Mouse (Mus musculus): Measurements from ENCODE around the gene Sec61a2. TPM values are rescaled to one million over a fixed set of nuclear protein-coding genes. Genes with fewer than 3 reads are reported as not detected.

Gene Sec61a2
- total and polyA plus RNA-seq, 3 experiments = 20.8 to 53.5 (median 44.6) TPM

GRCm38 (mm10) chr2:5824213-5824612, 71.0 kb downstream of the Sec61a2 start:
- peak; percentile 36 for DNase-seq (ENCODE audit: extremely low read depth)
- Histone ChIP-seq H3K9ac (ENCODE audit: insufficient read depth, low read depth) (no peak overlapping the region), H3K27ac (ENCODE audit: insufficient read depth, low read depth) (no peak overlapping the region), H3K4me1 (ENCODE audit: control insufficient read depth in 1 of 2, insufficient read depth in 2 of 2) (peaks cover 4 to 15% of the 10 kb centered on the region in 2 experiments; a peak in 3 of 4 replicates), H3K79me2 (replicated peaks; ENCODE audit: control insufficient read depth, extremely low read depth, insufficient read depth, poor library complexity, severe bottlenecking) (peaks cover 3% of the 10 kb centered on the region; the same call in 1 of the 2 replicates), H3K36me3 (replicated peaks in 1 of 2; ENCODE audit: control insufficient read depth in 1 of 2, insufficient read depth in 1 of 2, low read length in 1 of 2) (peaks cover 50 to 75% of the 10 kb centered on the region in 2 experiments), H3K27me3 (replicated peaks) (no peaks in the 10 kb centered on the region), H3K9me3 (replicated peaks; ENCODE audit: low read length) (no peaks in the 10 kb centered on the region), H3K4me3 (replicated peaks in 1 of 3; ENCODE audit: low read depth in 2 of 3, low read length in 2 of 3, poor library complexity in 1 of 3) (no peak overlapping the region), H3K4me2 (ENCODE audit: insufficient read depth, low read depth, poor library complexity, severe bottlenecking) (no peak overlapping the region)
- dilution Hi-C loops (cut with MboI; ENCODE audit: extremely low pct_ligation_motif_present, extremely low pct_unique_long_range_greater_than_20kb, low sequenced_read_pairs) (no loop called here), in situ Hi-C loops (cut with MboI; ENCODE audit: low pct_ligation_motif_present, low pct_unique_long_range_greater_than_20kb, low sequenced_read_pairs) (loop anchor here (25.0 kb wide), 1 partner anchor 737 kb away; no protein-coding TSS in a partner anchor)
- TF ChIP-seq UBTF (IDR thresholded peaks at IDR 0.05; ENCODE audit: low read depth, low read length) (no peak), CTCF (conservative IDR thresholded peaks at IDR 0.05 in 1 of 2, IDR thresholded peaks at IDR 0.05 in 1 of 2; ENCODE audit: low read depth in 2 of 2, low read length in 2 of 2) (peak in 1 of 2 experiments; percentile 70; a peak in 3 of 4 replicates), RAD21 (IDR thresholded peaks at IDR 0.05; ENCODE audit: low read depth, low read length) (peak; percentile 54), ELF1 (IDR thresholded peaks at IDR 0.05; ENCODE audit: low read depth, low read length) (0 out of 2 replicates have a peak, but pooled peaks have one; percentile 35), SMC3 (IDR thresholded peaks at IDR 0.05; ENCODE audit: low read depth, low read length) (peak; percentile 62), USF1 (IDR thresholded peaks at IDR 0.05; ENCODE audit: low read depth, low read length) (no peak)

GRCm38 (mm10) chr2:5822449-5822848, 72.8 kb downstream of the Sec61a2 start:
- Histone ChIP-seq H3K27me3 (replicated peaks) (no peaks in the 10 kb centered on the region), H3K4me3 (replicated peaks in 1 of 3; ENCODE audit: low read depth in 2 of 3, low read length in 2 of 3, poor library complexity in 1 of 3) (no peak overlapping the region), H3K27ac (ENCODE audit: insufficient read depth, low read depth) (no peak overlapping the region), H3K4me2 (ENCODE audit: insufficient read depth, low read depth, poor library complexity, severe bottlenecking) (no peak overlapping the region), H3K9me3 (replicated peaks; ENCODE audit: low read length) (no peaks in the 10 kb centered on the region), H3K79me2 (replicated peaks; ENCODE audit: control insufficient read depth, extremely low read depth, insufficient read depth, poor library complexity, severe bottlenecking) (peaks cover 3% of the 10 kb centered on the region; the same call in 1 of the 2 replicates), H3K36me3 (replicated peaks in 1 of 2; ENCODE audit: control insufficient read depth in 1 of 2, insufficient read depth in 1 of 2, low read length in 1 of 2) (peaks cover 52 to 79% of the 10 kb centered on the region in 2 experiments), H3K4me1 (ENCODE audit: control insufficient read depth in 1 of 2, insufficient read depth in 2 of 2) (peaks cover 4 to 15% of the 10 kb centered on the region in 2 experiments; a peak in 3 of 4 replicates), H3K9ac (ENCODE audit: insufficient read depth, low read depth) (no peak overlapping the region)
- in situ Hi-C loops (cut with MboI; ENCODE audit: low pct_ligation_motif_present, low pct_unique_long_range_greater_than_20kb, low sequenced_read_pairs) = loop anchor here (25.0 kb wide), 1 partner anchor 735 kb away; no protein-coding TSS in a partner anchor
- DNase-seq (ENCODE audit: extremely low read depth) = no peak
- dilution Hi-C loops (cut with MboI; ENCODE audit: extremely low pct_ligation_motif_present, extremely low pct_unique_long_range_greater_than_20kb, low sequenced_read_pairs) = no loop called here
- no peak for TF ChIP-seq TBP (conservative IDR thresholded peaks at IDR 0.05; ENCODE audit: low read depth, low read length)
- TF ChIP-seq MAFK (IDR thresholded peaks at IDR 0.05; ENCODE audit: insufficient replicate concordance, low read length) = no peak
- no peak for TF ChIP-seq MEF2A (IDR thresholded peaks at IDR 0.05; ENCODE audit: borderline replicate concordance, low read depth, low read length)
- TF ChIP-seq HCFC1 (IDR thresholded peaks at IDR 0.05; ENCODE audit: low read depth, low read length) = no peak
- TF ChIP-seq NELFE (IDR thresholded peaks at IDR 0.05; ENCODE audit: low read depth, low read length) = no peak
- no peak for TF ChIP-seq JUND (conservative IDR thresholded peaks at IDR 0.05; ENCODE audit: low read depth, low read length)
- TF ChIP-seq RCOR1 (conservative IDR thresholded peaks at IDR 0.05; ENCODE audit: low read depth, low read length) = no peak
- TF ChIP-seq USF2 (conservative IDR thresholded peaks at IDR 0.05; ENCODE audit: low read depth, low read length) = no peak
- TF ChIP-seq MAX (IDR thresholded peaks at IDR 0.05; ENCODE audit: low read length) = no peak
- no peak for TF ChIP-seq GABPA (IDR thresholded peaks at IDR 0.05; ENCODE audit: insufficient replicate concordance, low read depth, low read length)
- no peak for TF ChIP-seq NRF1 (IDR thresholded peaks at IDR 0.05; ENCODE audit: low read depth, low read length)
- no peak for TF ChIP-seq BHLHE40 (IDR thresholded peaks at IDR 0.05; ENCODE audit: low read depth, low read length)
- no peak for TF ChIP-seq POLR2A (IDR thresholded peaks at IDR 0.05; ENCODE audit: low read depth, low read length)
- no peak for TF ChIP-seq CHD1 (IDR thresholded peaks at IDR 0.05; ENCODE audit: low read depth, low read length)
- TF ChIP-seq ZKSCAN1 (IDR thresholded peaks at IDR 0.05; ENCODE audit: borderline replicate concordance, low read depth, low read length) = no peak
- TF ChIP-seq USF1 (IDR thresholded peaks at IDR 0.05; ENCODE audit: low read depth, low read length) = no peak
- TF ChIP-seq ELF1 (IDR thresholded peaks at IDR 0.05; ENCODE audit: low read depth, low read length) = no peak

Measured in CH12.LX (cell line).